Mouse (Mus musculus) 3134 (cell line): ENCODE measurements around the gene Mmp2.
A peak's percentile ranks its signal among the peaks of the same experiment; 100 is the strongest.
"Not testable (repeated sequence)": the region's sequence is repeated elsewhere in the genome, so short reads cannot be mapped to it uniquely, and the experiment has no call there.

Experiments
- DNase-seq: peaks from one replicate; pipeline ENCODE4 v3.0.0-alpha.2; 2011; ENCODE audit warnings: low spot score; ENCODE audit not compliant: insufficient read length; ENCODE audit errors: extremely low read depth

Mmp2 gene

GRCm38 (mm10) chr8:92892216-92892615 lies 65.1 kb downstream of the Mmp2 start:
- DNase-seq, result not testable (repeated sequence)

- DNase-seq, result no peak
Measured at GRCm38 (mm10) chr8:92893870-92894269, 66.8 kb downstream of the Mmp2 start.

- DNase-seq, result no peak
Measured at GRCm38 (mm10) chr8:92895053-92895452, 68.0 kb downstream of the Mmp2 start.

- peak; percentile 23 for DNase-seq
Measured at GRCm38 (mm10) chr8:92896056-92896455, 69.0 kb downstream of the Mmp2 start.

GRCm38 (mm10) chr8:92896611-92897010 lies 69.5 kb downstream of the Mmp2 start:
- peak; percentile 27 for DNase-seq

GRCm38 (mm10) chr8:92897794-92898193 lies 70.7 kb downstream of the Mmp2 start:
- no peak for DNase-seq

GRCm38 (mm10) chr8:92899590-92899989 lies 72.5 kb downstream of the Mmp2 start:
- DNase-seq, result no peak

GRCm38 (mm10) chr8:92901107-92901506 lies 74.0 kb downstream of the Mmp2 start, which contains the start of gene Capns2:
Gene Capns2 (plus strand): TSS chr8:92901407.
- DNase-seq, result no peak

GRCm38 (mm10) chr8:92902981-92903380 lies 75.9 kb downstream of the Mmp2 start:
- no peak for DNase-seq
